Mouse (Mus musculus): Measurements from ENCODE around the gene Pih1d1. TPM values are rescaled to one million over a fixed set of nuclear protein-coding genes. Genes with fewer than 3 reads are reported as not detected.

Gene Pih1d1
- total and polyA plus RNA-seq, 3 experiments, result 37.4 to 69.3 (median 50.3) TPM

DNA sequence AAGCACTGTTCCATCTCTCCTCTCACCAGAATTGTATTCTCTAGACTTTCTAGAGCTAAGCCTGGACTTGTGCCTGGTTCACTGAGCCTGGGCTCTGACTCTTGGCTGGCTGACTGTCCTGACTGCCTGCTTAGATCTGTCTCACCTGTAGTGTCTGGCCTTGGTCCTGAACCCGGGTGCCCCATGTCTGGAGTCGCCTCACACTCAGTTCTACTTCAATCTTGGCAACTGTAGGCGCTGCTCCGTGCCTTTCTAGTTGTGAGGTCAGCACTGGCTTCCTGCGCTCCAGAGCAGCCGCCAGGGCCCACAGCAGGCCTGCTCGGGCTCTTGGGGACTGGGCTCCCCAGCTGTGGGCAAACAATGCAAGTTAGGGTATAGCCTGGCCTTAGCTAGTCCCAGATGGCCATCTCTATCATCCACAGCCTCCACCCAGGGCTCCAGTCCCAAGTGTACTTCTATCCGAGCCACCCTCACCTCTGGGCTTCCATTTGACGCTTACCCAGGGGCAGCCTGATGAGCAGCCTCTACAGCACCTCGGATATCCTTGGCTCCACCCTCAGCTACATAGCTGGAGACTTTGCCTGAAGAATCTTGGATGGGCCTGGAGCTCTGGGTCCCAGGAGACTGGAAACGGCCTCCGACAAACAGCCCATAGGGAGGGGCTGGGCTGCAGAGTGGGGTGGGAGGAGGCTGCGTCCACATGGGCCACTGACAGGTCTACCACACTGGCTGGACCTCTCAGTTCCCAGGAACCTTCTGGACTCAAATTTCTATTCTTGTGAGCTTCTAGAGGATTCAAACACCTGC is 9.5 kb upstream of the Pih1d1 start:
- H3K4me2 ChIP-seq (ENCODE audit: insufficient read depth, low read depth, poor library complexity, severe bottlenecking), result no peak overlapping the region
- dilution Hi-C loops (cut with MboI; ENCODE audit: extremely low pct_ligation_motif_present, extremely low pct_unique_long_range_greater_than_20kb, low sequenced_read_pairs) (no loop called here), in situ Hi-C loops (cut with MboI; ENCODE audit: low pct_ligation_motif_present, low pct_unique_long_range_greater_than_20kb, low sequenced_read_pairs) (no loop called here)
- TF ChIP-seq BHLHE40 (IDR thresholded peaks at IDR 0.05; ENCODE audit: low read depth, low read length) (no peak), ELF1 (IDR thresholded peaks at IDR 0.05; ENCODE audit: low read depth, low read length) (no peak), CHD1 (IDR thresholded peaks at IDR 0.05; ENCODE audit: low read depth, low read length) (no peak), CHD2 (IDR thresholded peaks at IDR 0.05; ENCODE audit: low read length) (no peak), UBTF (IDR thresholded peaks at IDR 0.05; ENCODE audit: low read depth, low read length) (no peak), JUND (conservative IDR thresholded peaks at IDR 0.05; ENCODE audit: low read depth, low read length) (no peak), HCFC1 (IDR thresholded peaks at IDR 0.05; ENCODE audit: low read depth, low read length) (no peak), MAFK (IDR thresholded peaks at IDR 0.05; ENCODE audit: insufficient replicate concordance, low read length) (no peak), IRF4 (IDR thresholded peaks at IDR 0.05; ENCODE audit: low read depth, low read length) (no peak), MAX (IDR thresholded peaks at IDR 0.05; ENCODE audit: low read length) (no peak)
- H3K27me3 ChIP-seq (replicated peaks), result no peaks in the 10 kb centered on the region
- no peak overlapping the region for H3K9ac ChIP-seq (ENCODE audit: insufficient read depth, low read depth)
- no peaks in the 10 kb centered on the region for H3K9me3 ChIP-seq (replicated peaks; ENCODE audit: low read length)
- H3K36me3 ChIP-seq (replicated peaks in 1 of 2; ENCODE audit: control insufficient read depth in 1 of 2, insufficient read depth in 1 of 2, low read length in 1 of 2), result peaks cover 12 to 85% of the 10 kb centered on the region in 2 experiments
- no peak overlapping the region for H3K4me3 ChIP-seq (replicated peaks in 1 of 3; ENCODE audit: low read depth in 2 of 3, low read length in 2 of 3, poor library complexity in 1 of 3)
- no peak for DNase-seq (ENCODE audit: extremely low read depth)
- H3K27ac ChIP-seq (ENCODE audit: insufficient read depth, low read depth), result no peak overlapping the region
- H3K4me1 ChIP-seq (ENCODE audit: control insufficient read depth in 1 of 2, insufficient read depth in 2 of 2), result peaks cover 0 to 18% of the 10 kb centered on the region in 2 experiments; a peak in 2 of 4 replicates
- no peaks in the 10 kb centered on the region for H3K79me2 ChIP-seq (replicated peaks; ENCODE audit: control insufficient read depth, extremely low read depth, insufficient read depth, poor library complexity, severe bottlenecking)

DNA sequence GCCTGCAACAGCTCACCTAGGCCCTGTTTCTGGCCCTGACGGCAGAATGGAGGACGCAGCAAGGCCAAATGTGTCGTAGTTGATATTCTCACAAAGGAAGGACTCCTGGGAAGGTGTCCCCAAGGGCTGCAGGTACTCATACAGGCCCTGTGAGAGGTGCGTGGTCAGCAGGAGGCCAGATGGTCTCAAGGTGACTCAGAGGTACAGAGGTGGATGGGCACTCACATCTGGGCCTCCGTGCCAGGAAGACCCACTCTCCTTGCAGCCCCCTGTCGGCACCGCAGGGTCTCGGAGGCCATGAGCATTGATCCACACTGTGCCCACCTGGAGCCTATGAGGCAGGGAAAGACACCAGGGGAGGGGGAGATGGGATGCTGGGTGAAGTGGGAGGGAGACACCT is 8.6 kb upstream of the Pih1d1 start:
- Histone ChIP-seq H3K9ac (ENCODE audit: insufficient read depth, low read depth) (no peak overlapping the region), H3K4me2 (ENCODE audit: insufficient read depth, low read depth, poor library complexity, severe bottlenecking) (no peak overlapping the region), H3K79me2 (replicated peaks; ENCODE audit: control insufficient read depth, extremely low read depth, insufficient read depth, poor library complexity, severe bottlenecking) (no peaks in the 10 kb centered on the region), H3K27ac (ENCODE audit: insufficient read depth, low read depth) (no peak overlapping the region), H3K27me3 (replicated peaks) (no peaks in the 10 kb centered on the region), H3K9me3 (replicated peaks; ENCODE audit: low read length) (no peaks in the 10 kb centered on the region), H3K36me3 (replicated peaks in 1 of 2; ENCODE audit: control insufficient read depth in 1 of 2, insufficient read depth in 1 of 2, low read length in 1 of 2) (peaks cover 12 to 82% of the 10 kb centered on the region in 2 experiments), H3K4me3 (replicated peaks in 1 of 3; ENCODE audit: low read depth in 2 of 3, low read length in 2 of 3, poor library complexity in 1 of 3) (no peak overlapping the region), H3K4me1 (ENCODE audit: control insufficient read depth in 1 of 2, insufficient read depth in 2 of 2) (peaks cover under 1 to 21% of the 10 kb centered on the region in 2 experiments; a peak in 3 of 4 replicates)
- in situ Hi-C loops (cut with MboI; ENCODE audit: low pct_ligation_motif_present, low pct_unique_long_range_greater_than_20kb, low sequenced_read_pairs) (no loop called here), dilution Hi-C loops (cut with MboI; ENCODE audit: extremely low pct_ligation_motif_present, extremely low pct_unique_long_range_greater_than_20kb, low sequenced_read_pairs) (no loop called here)
- no peak for TF ChIP-seq MEF2A (IDR thresholded peaks at IDR 0.05; ENCODE audit: borderline replicate concordance, low read depth, low read length)
- no peak for TF ChIP-seq USF1 (IDR thresholded peaks at IDR 0.05; ENCODE audit: low read depth, low read length)
- no peak for TF ChIP-seq NRF1 (IDR thresholded peaks at IDR 0.05; ENCODE audit: low read depth, low read length)
- TF ChIP-seq MYC (IDR thresholded peaks at IDR 0.05; ENCODE audit: low read depth, low read length), result no peak
- no peak for TF ChIP-seq MAZ (IDR thresholded peaks at IDR 0.05; ENCODE audit: low read depth, low read length)
- TF ChIP-seq CHD1 (IDR thresholded peaks at IDR 0.05; ENCODE audit: low read depth, low read length), result no peak
- TF ChIP-seq MAFK (IDR thresholded peaks at IDR 0.05; ENCODE audit: insufficient replicate concordance, low read length), result no peak
- no peak for TF ChIP-seq ZNF384 (IDR thresholded peaks at IDR 0.05; ENCODE audit: low read depth, low read length)
- TF ChIP-seq ETS1 (conservative IDR thresholded peaks at IDR 0.05; ENCODE audit: low read depth, low read length), result no peak
- no peak for TF ChIP-seq PAX5 (IDR thresholded peaks at IDR 0.05; ENCODE audit: low read length)
- no peak for TF ChIP-seq RCOR1 (conservative IDR thresholded peaks at IDR 0.05; ENCODE audit: low read depth, low read length)
- TF ChIP-seq ELF1 (IDR thresholded peaks at IDR 0.05; ENCODE audit: low read depth, low read length), result no peak
- TF ChIP-seq SMC3 (IDR thresholded peaks at IDR 0.05; ENCODE audit: low read depth, low read length), result no peak
- no peak for TF ChIP-seq IRF4 (IDR thresholded peaks at IDR 0.05; ENCODE audit: low read depth, low read length)
- no peak for TF ChIP-seq ZC3H11A (IDR thresholded peaks at IDR 0.05; ENCODE audit: low read depth, low read length)
- no peak for TF ChIP-seq BHLHE40 (IDR thresholded peaks at IDR 0.05; ENCODE audit: low read depth, low read length)
- TF ChIP-seq KAT2A (IDR thresholded peaks at IDR 0.05; ENCODE audit: insufficient replicate concordance, low read length), result no peak
- DNase-seq (ENCODE audit: extremely low read depth), result no peak
